Mouse (Mus musculus) midbrain, embryonic 10.5 days (tissue): Measurements from ENCODE around the gene Aqp9. TPM values are rescaled to one million over a fixed set of nuclear protein-coding genes. Genes with fewer than 3 reads are reported as not detected.
A peak's percentile ranks its signal among the peaks of the same experiment; 100 is the strongest.

Experiments used
- DNase-seq: peaks from one replicate; pipeline ENCODE4 v3.0.0-alpha.2; 2017; ENCODE audit warnings: low spot score
- H3K27ac ChIP-seq: fragments of 300-500 bp; sonication (generic); replicated peaks from 2 replicates; pipeline ENCODE4 v1.5.1; 2016; ENCODE audit warnings: mild to moderate bottlenecking
- H3K27me3 ChIP-seq: fragments of 300-500 bp; sonication (generic); 2 replicates; pipeline ENCODE4 v1.6.1; 2016; ENCODE audit warnings: low read depth, mild to moderate bottlenecking; ENCODE audit not compliant: poor library complexity, severe bottlenecking
- H3K36me3 ChIP-seq: fragments of 300-500 bp; sonication (generic); 2 replicates; pipeline ENCODE4 v1.6.1; 2016; ENCODE audit warnings: mild to moderate bottlenecking, moderate library complexity
- H3K4me1 ChIP-seq: fragments of 300-500 bp; sonication (generic); 2 replicates; pipeline ENCODE4 v1.6.1; 2016
- H3K4me3 ChIP-seq: fragments of 300-500 bp; sonication (generic); 2 replicates; pipeline ENCODE4 v1.5.1; 2016; ENCODE audit warnings: mild to moderate bottlenecking, moderate library complexity
- H3K9me3 ChIP-seq: fragments of 300-500 bp; sonication (generic); replicated peaks from 2 replicates; pipeline ENCODE4 v1.6.1; 2016; ENCODE audit warnings: mild to moderate bottlenecking
- whole genome bisulfite sequencing: fragments of 180-500 bp; shearing (Covaris S2); methylation state at CpG from one replicate; pipeline ENCODE4 v1.1.7; 2016; 5-methylcytosine and 5-hydroxymethylcytosine counted together
- polyA plus RNA-seq: library from polyadenylated mRNA; unstranded; fragments of >200 nt; fragmentation: Nextera tagmentation; extraction: Ambion mirVana; gene quantifications from 2 replicates; pipeline ENCODE4 v1.2.1, GENCODE M21; 2016

The Aqp9 gene
- polyA plus RNA-seq, 1 experiment from 2014 or later, result 0.14 TPM

DNA sequence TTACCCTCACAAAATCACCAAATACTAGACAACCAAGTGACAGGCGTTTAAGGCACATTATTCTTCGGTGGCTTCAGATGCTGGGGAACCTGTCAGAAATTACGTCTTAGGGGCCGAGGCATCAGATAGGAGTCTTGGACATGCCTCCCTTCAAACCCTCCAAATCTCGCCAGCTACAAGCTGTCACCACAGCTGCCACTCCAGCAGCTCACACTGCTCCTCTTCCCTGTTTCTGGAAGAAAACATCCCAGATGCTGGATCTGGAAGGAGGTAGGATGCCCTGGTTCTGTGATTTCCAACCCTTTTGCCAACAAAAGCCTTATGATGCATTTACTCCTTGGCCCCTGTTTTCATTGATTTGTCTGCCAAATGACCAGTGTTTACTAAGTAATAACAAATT is 101.3 kb downstream of the Aqp9 start:
- Histone ChIP-seq H3K36me3 (no peaks in the 10 kb centered on the region), H3K9me3 (no peaks in the 10 kb centered on the region), H3K4me1 (peaks cover 23% of the 10 kb centered on the region), H3K27me3 (no peaks in the 10 kb centered on the region), H3K27ac (no peak overlapping the region), H3K4me3 (no peak overlapping the region)
- WGBS, result 92% methylated on average over 5 of the region's 5 CpGs
- DNase-seq, result peak; percentile 9

DNA sequence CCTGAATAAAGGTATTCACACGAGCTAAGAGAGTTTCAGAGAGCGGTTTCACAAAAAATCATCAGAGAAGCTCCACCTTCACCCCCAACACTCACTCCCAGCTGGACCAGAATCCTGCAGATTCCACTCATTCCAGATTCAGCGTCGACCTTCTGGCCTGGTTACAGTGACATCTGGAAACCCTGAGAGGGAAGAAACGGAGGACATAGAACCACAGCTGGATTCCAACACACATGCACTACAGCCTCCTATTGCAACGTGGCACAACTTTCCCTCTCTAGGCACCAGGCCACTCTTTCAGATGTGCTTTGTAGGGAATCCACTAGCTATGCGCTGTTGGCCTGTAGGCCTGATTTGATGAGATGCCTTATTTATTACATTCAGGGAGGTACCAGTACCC is 102.0 kb downstream of the Aqp9 start:
- WGBS, result 75% methylated on average over 7 of the region's 7 CpGs

GRCm38 (mm10) chr9:71065343-71065875 is 103.1 kb downstream of the Aqp9 start:
- DNase-seq, result peak; percentile 10
- Histone ChIP-seq H3K9me3 (no peaks in the 10 kb centered on the region), H3K27ac (no peak overlapping the region), H3K36me3 (no peaks in the 10 kb centered on the region), H3K4me3 (no peak overlapping the region), H3K27me3 (no peaks in the 10 kb centered on the region), H3K4me1 (peaks cover 23% of the 10 kb centered on the region)
- 72% methylated on average over 6 of the region's 6 CpGs for WGBS

More for the DNA sequence above, 102.0 kb downstream of the Aqp9 start:
- Histone ChIP-seq H3K27ac (no peak overlapping the region), H3K4me1 (peaks cover 23% of the 10 kb centered on the region), H3K36me3 (no peaks in the 10 kb centered on the region), H3K27me3 (no peaks in the 10 kb centered on the region), H3K4me3 (no peak overlapping the region), H3K9me3 (no peaks in the 10 kb centered on the region)
- DNase-seq, result peak; percentile 10

GRCm38 (mm10) chr9:71064291-71064840 is 104.1 kb downstream of the Aqp9 start:
- Histone ChIP-seq H3K9me3 (no peaks in the 10 kb centered on the region), H3K36me3 (no peaks in the 10 kb centered on the region), H3K4me3 (no peak overlapping the region), H3K27me3 (no peaks in the 10 kb centered on the region), H3K4me1 (peaks cover 23% of the 10 kb centered on the region), H3K27ac (peak overlapping the region; percentile 38; the same call in 1 of the 2 replicates)
- 80% methylated on average over 8 of the region's 8 CpGs for WGBS
- peak; percentile 11 for DNase-seq

GRCm38 (mm10) chr9:71063551-71063950 is 104.9 kb downstream of the Aqp9 start:
- H3K36me3 ChIP-seq, result no peaks in the 10 kb centered on the region
- peaks cover 23% of the 10 kb centered on the region for H3K4me1 ChIP-seq
- no peaks in the 10 kb centered on the region for H3K27me3 ChIP-seq
- no peak overlapping the region for H3K4me3 ChIP-seq
- DNase-seq, result no peak
- H3K9me3 ChIP-seq, result no peaks in the 10 kb centered on the region
- 0 out of 2 replicates have a peak overlapping the region, but pooled peaks have one; percentile 9 for H3K27ac ChIP-seq

- Histone ChIP-seq H3K36me3 (no peaks in the 10 kb centered on the region), H3K27ac (no peak overlapping the region), H3K27me3 (no peaks in the 10 kb centered on the region), H3K4me3 (no peak overlapping the region), H3K9me3 (no peaks in the 10 kb centered on the region), H3K4me1 (peaks cover 23% of the 10 kb centered on the region)
- 84% methylated on average over 4 of the region's 4 CpGs for WGBS
- no peak for DNase-seq
Measured at GRCm38 (mm10) chr9:71062976-71063375, 105.5 kb downstream of the Aqp9 start.

- Histone ChIP-seq H3K36me3 (no peaks in the 10 kb centered on the region), H3K4me3 (no peak overlapping the region), H3K27me3 (no peaks in the 10 kb centered on the region), H3K27ac (no peak overlapping the region), H3K4me1 (peaks cover 23% of the 10 kb centered on the region), H3K9me3 (no peaks in the 10 kb centered on the region)
- no peak for DNase-seq
Measured at GRCm38 (mm10) chr9:71062301-71062700, 106.2 kb downstream of the Aqp9 start.

Other genes starting within 250 kb of the Aqp9 start
- gene Lipc, start 216.5 kb downstream of the Aqp9 start, polyA plus RNA-seq, result not detected in 2 replicates
- 0.57 and 0.81 TPM in 2 replicates for gene Aldh1a2, start 47.1 kb upstream of the Aqp9 start, polyA plus RNA-seq